Mouse (Mus musculus) thymus, postnatal 36 days (tissue): Measurements from ENCODE around the gene Rps6ka4.

ENCODE experiments used
- DNase-seq, 2 experiments: peaks; one replicate each; pipeline ENCODE4 v3.0.0; 2022; ENCODE audit warnings: mixed read lengths in 2 of 2

The Rps6ka4 gene

GRCm38 (mm10) chr19:6851497-6851896 lies 11.1 kb upstream of the Rps6ka4 start:
- no peak for DNase-seq

DNA sequence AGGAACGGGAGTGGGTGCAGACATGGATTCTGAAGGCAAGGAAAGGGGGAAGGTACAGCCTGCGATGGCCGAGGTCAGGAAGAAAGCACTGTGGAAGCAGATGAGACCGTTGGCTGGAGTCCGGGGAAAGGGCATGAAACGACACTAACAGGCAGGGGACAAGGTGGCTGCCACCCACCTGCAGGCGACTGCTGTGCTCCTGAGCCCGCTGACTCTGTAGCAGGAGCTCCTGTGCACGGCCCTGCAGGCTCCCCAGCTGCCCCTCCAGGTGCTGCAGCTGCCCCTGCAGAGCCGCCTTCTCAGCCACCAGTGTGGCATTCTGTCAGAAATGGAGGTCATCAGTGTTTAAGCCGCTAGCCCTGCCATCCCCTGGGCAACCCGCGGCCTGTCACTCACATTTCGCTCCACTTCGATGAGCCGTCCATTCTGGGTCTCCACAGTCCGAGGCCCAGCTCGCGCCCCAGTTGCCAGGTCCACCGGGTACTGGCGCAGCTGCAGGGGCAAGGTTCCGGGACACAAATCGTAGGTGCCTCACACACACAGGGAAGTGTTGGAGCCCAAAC lies 9.2 kb upstream of the Rps6ka4 start:
- no peak for DNase-seq

GRCm38 (mm10) chr19:6847841-6848517 lies 7.5 kb upstream of the Rps6ka4 start:
- no peak for DNase-seq

DNA sequence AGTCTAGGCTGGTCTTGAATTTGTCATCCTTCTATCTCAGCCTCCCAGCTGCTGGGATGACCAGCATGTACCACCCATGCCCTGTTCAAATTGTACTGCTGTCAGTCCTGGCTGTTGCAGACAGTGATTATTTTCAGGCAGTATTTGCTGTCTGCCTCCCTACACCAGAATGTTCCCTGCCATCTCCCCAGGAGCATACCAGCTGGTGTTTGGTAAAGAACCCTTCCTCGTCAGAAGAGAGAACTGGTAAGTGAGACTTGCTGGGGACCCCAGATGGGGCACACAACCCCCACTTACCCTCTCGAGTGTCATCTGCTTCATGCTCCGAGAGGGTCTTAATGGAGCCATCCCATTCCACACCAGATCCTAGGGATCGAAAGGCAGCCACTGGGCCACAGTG lies 5.6 kb upstream of the Rps6ka4 start:
- no peak for DNase-seq

DNA sequence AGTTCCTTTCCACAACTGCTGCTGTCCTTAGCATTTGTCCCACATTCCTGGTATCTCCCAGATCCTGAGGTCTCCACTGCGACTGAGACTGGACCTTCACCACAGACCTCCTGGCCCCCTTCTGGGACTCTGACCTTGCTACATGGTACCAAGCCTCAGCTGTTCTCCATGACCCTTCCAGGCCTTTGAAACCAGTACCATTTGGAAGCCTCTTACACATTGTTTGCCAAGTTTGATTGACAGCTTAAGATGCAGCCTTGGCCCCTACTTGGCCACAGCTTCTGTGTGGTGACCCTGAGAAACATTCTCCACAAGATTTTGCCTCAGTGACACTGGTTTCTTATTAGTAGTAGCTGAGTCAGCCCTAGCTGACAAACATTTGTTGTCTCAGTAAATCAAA lies 1.9 kb upstream of the Rps6ka4 start:
- no peak for DNase-seq

DNA sequence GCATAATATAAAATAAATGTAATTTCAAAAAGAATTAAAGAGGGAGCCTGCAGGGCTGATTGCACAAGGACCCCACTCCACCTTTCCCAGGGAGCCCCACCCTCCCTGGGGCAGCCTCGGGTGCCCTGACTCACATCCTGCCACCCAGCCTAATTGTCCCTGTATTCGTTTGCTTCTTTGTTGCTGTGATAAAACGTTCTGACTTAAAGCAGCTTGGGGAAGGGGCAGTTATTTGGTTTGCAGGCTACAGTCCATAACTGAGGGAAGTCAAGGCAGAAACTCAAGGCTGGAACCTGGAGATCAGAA lies 809 bp upstream of the Rps6ka4 start:
- DNase-seq: no peak

- DNase-seq: peak; percentile 49 to 52
These were observed 591 bp downstream of the Rps6ka4 start for GRCm38 (mm10) chr19:6839615-6840474.

- no peak for DNase-seq
These were observed 8.1 kb downstream of the Rps6ka4 start for GRCm38 (mm10) chr19:6832363-6832762.

DNA sequence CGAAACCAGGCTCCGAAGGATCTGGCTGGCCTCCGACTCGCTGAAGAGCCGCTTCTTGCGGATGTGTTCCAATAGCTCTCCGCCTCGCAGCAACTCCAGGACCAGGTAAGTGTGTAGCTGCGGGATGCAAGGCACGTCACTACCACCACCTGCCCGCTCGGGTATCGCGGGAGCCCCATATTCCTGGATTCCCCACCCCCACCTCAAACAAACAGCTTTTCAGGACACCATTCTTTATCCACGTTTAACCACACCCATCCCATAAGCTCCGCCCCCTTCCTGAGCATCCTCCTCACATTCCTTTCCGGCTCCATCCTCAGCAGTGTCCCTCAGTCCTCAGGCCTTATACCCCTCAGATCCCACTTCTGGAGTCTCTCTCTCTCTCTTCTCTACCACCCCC lies 9.1 kb downstream of the Rps6ka4 start:
- DNase-seq: no peak

DNA sequence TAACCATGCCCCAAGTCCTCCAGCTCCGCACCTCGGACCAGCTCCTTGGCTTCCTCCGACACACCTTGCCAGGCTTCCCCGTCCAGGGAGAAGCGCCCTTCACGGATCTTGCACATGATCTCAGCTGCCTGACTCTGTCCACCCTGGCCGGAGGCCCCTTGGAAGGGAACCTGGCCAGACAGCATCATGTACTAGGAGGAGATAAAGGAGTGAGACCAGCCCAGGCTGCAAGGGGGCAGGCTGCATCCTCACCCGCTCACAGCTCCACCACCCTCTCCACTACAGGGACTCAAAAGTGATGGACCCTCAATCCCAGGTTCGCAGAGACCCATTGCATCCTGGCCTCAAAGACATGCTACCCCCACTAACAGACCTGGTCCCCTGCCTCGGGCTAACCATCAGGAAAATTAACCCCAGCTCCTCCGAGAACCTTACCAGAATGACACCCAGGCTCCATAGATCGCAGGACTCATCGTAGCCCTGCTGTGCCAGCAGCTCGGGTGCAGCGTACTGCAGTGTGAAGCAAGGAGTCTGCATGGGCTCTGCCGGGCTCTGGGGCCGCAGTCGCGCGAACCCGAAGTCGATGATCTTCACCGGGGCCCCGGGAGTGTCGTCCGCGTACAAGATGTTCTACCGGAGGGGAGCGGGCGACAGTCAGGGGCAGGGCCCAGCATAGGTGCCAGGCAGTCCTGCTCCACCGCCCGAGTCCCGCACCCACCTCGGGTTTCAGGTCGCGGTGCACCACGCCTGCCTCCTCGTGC lies 9.7 kb downstream of the Rps6ka4 start:
- no peak for DNase-seq

GRCm38 (mm10) chr19:6829870-6830555 lies 10.4 kb downstream of the Rps6ka4 start:
- DNase-seq: no peak

DNA sequence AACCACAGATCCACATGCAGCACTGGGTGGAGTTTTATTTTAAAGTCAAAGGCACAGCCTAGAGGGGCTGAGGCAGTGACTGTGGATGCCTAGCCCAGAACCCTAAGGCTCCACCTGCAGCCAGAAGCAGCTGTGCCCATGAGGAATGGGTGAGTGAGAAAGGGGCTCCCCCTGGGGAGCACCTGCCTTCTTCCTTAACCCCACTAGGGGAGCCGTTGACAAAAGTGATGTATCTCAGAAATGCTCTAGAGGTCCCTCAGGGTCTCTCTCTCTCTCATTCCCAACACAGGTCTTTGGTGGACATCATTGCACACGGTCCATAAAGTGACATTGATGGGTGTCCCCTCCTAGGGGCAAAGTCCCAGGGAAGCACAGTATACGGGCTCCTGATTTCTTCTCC lies 11.4 kb downstream of the Rps6ka4 start:
- peak in 1 of 2 experiments; percentile 39 for DNase-seq

DNA sequence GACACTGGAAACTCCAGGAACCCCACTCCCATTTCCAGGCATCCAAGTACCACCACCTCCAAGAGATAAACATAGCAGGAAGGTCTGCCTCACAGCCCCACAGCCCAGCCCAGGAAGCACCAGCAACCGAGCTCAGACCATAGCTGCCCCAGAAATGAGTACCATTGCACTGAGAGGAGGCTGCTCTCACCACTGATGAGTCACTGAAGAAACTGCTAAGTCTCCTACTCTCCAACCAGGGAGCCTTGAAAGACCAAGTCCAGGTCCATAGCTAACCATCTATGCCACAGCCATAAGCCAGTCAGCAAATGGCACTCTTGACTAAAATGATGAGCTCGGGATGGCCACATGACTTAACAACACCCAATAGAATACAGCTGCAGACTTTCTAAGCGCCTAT lies 13.8 kb downstream of the Rps6ka4 start:
- DNase-seq: no peak

GRCm38 (mm10) chr19:6825384-6825783 lies 15.1 kb downstream of the Rps6ka4 start:
- no peak for DNase-seq

DNA sequence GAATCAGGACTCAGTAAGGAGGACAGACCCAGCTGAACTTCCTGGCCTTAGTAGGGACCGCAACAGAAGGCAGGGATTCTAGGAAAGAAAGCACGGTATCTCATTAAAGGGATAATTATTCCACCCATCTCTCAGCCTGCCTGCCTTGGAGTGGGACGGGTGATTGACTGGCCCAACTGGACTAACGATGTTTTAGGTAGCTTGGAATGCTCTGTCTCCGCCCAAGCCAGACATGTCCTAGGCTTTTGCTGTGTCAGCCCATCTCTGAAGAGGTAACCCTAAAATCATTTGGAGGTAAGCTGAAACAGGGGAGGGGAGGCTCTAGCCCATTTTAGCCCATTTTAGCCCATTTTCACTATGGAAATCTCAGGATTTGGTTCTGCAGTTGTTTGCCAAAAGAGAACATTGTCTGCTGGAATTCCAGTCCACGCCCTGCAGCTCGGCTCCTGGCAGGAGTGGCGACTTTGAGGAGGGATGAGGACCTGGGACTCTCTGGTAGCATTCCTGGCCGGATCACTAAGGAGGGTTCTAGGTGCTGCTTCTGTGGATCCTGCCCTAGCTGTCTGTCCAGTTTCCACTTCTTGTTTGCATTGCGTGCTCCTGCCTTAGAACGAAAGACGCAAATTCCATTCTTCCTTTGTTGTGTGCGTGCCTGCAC lies 19.8 kb downstream of the Rps6ka4 start:
- no peak for DNase-seq

GRCm38 (mm10) chr19:6819143-6819827 lies 21.2 kb downstream of the Rps6ka4 start:
- no peak for DNase-seq

GRCm38 (mm10) chr19:6814958-6815357 lies 25.5 kb downstream of the Rps6ka4 start:
- no peak for DNase-seq

DNA sequence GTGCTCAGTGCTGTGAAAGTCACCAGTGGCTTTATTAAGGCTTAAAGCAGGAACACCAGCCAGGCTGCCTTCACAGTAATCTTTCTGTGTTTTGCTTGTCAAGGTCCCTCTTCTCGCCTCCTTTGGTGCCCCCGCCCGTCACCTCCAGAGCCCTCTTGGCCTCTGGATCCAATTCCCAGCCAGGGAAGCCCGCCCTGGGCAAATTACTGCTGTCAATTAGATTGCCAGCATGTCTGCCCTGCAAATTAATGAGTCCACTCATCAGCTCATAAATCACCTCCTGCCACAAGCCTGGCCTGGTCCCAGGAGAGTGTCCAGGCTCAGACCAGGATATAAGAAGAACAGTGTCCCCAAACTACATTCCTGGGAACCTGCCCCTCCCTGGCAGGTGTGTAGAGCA lies 26.1 kb downstream of the Rps6ka4 start:
- no peak for DNase-seq
